Mouse (Mus musculus): ENCODE results near the gene Lrrc1.

- TF ChIP-seq CTCF (IDR thresholded peaks at IDR 0.05) (no peak), POLR2A (IDR thresholded peaks at IDR 0.05; ENCODE audit: insufficient read depth, low read depth, low read length) (no peak)
These were observed 70.1 kb downstream of the Lrrc1 start for GRCm38 (mm10) chr9:77474535-77474934.

Measured in heart, adult 2 months (tissue).